Mouse (Mus musculus): ENCODE measurements around the gene G3bp1.

G3bp1 gene

DNA sequence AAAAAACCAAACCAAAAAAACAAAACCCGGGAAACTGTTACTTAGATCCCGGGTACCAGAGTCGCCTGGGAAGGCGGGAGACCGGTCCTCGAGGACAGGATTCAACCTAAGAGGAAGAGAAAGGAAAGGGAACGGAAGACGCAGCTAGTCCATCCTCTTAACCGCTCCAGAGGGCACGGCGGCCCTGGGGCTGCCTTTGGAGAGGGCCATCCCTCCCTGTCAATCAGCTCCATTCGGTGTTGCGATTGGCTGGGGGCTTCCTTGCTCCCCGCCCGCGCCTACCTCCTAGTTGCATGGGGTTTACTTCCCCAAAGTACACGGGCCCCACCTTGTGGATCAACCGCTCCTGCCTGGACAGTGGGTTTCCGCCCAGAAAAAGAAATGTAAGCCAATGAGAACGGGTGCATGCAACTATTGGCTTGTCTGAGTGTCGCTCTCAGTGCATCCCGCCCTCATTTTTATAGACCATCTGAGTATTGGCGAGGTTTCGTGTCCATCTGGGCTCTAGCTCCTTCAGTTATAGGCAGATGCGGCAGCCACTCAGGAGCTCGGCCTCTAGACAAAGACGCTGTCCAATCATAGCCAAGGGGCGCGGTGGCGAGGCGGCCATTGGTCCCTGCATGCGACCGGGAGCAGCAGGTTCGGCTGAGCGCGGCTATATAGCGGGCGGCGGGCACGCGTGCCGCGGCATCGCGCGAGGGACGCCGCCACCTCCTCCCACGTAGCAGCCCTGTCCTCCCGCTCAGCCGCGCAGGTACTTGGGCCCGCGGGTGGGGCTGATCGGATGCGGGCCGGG is at the start of gene G3bp1:
Gene G3bp1 (plus strand): TSS at position 638 of the 796 bp plus-strand sequence.
- peak; percentile 97 to 98 for DNase-seq

DNA sequence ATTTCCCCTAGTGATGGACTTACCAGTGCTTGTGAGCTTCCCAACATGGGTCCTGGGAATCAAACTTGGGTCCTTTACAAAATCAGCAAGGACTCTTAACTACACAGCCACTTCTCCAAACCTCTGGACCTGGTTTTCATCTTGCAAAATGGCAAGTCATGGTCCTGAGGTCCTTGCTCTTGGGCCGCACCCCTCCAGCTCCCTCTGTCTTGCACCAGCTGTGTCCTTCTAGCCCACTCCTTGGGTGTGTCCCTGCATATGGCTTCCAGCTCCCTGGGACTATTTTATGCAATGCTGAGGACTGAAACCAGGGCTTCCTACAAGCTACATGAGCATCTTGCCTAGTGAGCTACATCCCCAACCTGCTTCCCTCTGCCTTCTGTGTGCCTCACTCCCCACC is 46.5 kb upstream of the G3bp1 start, which contains the start of gene Sparc:
Gene Sparc (minus strand): TSS at position 206 of the 400 bp plus-strand sequence.
- no peak for DNase-seq

DNA sequence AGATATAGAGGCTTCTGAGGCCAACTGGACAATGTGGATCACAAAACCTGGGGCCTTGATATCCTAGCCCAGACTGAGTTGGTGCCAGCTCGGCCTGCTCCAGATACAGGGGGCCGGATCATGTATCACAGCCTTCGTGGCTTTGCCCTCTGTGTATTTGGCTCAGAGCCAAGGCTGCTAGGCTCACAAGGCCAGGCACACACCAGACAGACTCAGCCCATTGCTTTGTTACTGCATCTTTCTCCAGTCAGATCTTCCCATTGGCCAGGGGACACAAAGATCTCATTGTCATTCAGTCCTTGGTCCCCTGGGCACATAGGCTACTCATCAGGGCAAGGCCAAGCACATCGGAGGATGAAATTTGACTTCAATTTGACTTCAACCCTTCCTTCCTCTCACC is 45.7 kb upstream of the G3bp1 start:
- DNase-seq = no peak

DNA sequence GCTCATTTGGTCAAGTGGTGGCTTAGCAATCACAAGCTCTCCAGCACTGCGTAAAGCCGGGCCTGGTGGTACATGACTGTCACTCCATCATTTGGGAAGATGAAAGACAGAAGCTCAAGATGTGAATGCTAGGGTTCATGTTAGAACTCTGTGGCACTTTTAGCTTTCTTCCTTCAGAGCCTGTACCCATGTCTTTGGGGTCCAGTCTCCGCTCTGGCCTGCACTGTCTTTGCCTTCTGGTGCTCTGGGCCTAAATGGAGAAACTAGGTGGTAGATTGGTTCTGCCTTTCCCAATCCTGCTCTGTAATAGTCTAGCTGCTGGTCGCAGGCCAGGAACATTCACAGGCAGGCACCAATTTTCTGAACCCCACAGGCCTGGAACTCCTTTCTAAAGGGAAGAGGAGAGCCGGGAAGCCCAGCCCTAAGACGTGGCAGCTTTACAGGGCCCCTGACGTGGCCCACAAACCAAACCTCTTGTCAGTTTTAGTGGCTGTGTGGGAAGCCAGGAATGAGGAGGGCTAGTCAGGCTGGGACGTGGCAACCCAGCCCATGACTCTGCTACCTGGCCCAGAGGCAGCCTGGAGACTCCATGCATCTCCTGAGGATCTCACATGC is 44.6 kb upstream of the G3bp1 start:
- no peak for DNase-seq

DNA sequence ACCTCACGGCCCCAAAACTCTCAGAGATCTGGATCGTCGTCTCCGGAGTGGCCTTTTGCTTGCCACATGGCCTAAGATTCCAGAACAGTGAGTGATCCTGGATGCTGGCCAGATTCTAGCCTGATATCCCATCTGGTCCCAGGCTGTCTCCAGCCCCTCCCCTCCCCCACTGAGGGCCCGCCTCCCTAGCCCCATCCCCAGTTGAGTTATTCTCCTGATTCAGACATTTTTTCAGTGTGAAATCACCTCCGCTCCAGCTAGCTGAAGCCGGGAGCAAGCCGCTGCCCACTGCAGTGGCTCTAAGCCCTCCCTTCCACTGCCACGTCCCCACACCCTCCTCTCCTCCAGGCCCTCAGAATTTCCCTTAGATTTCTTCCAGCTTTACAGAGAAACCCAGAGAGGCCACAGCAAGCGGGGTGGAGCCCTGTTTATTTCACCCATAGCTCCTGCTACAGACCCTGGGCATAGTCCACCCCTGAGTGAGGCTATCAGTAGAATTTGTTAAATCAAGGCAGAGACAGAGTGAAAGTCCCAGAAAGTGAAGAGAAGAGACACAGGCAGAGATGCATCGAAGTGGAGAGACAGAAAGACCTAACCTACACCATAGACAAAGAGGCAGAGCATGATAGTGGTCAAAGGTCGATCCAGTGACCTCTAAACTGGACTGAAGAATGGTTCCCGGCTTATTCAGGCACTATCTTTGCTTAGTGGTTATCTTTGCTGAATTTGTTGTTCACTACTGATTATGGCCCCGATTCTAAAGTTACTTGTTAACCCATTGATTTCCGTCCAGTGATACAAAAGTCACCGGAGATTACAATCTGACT is 41.1 kb upstream of the G3bp1 start:
- no peak for DNase-seq

DNA sequence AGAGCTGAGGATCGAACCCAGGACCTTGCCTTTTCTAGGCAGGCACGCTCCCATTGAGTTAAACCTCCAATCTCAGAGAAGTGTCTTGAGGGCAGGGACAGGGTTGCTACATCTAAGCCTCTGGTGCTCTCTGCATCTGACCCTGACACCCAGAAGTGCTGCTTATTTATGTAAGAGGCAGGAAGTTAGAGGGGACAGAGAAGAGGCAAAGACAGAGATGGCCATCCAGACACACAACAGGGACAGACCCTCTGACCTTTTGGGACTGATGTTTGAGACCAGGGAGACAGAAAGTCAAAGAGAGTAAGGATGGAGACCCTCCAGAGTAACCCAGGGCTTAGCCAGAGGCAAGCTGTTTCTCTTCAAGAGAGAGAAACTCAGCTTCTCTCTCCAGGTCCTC is 39.5 kb upstream of the G3bp1 start:
- no peak for DNase-seq

DNA sequence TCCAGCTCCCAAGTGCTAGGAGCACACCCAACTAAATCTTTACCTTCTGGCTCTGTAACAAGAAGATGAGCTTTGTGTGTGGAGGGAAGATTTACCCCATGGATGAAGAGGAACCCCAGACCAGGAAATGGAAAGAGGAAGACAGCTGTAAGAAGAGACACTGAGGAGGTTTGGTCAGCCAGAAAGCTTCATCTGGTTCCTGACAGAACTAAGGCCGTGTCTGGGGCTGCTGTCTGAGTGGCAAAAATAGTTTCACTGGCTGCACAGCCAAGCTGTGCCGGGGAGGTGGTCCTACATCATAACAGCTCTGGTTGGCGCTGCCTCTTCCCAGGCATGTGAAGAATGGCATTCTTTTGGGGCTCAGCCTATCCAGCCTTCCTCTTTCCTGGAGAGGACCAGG is 36.5 kb upstream of the G3bp1 start:
- no peak for DNase-seq

DNA sequence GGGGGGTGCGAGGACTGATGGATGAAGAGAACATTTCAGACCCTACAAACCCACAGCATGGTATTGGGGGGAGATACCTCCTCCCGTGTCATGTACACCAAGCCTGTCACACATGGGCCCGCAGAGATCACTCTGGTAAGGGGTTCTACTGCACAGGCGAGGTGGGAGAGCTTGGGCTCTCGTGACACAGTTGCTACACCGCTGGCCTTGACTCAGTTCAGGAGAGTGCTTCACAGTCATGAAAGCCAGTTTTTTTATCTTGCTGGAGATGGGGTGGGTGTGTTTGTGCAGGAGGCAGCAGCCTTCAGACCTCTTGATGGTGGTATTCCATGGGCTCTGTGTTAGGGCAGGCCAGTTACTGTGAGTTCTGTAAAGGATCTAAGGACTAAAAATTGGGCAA is 33.4 kb upstream of the G3bp1 start:
- DNase-seq = no peak

DNA sequence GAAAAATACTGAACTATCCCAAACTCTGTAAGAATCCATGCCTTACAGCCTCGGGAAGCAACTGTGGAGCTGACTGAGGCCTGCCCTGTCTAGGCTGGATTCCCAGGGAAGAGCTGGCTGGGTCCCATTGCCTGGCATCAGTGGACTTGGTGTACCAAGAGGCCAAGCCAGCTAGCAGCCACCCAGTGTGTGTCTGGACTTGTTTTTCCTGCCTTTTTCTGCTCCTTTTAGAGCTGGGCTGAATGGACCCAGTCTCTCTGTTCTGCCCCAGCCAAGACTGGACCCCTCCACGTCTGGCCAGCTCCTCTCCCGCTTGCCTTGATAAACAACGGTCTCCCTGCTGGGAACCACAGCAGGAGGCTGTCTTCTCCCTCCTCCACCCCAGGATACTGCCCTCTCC is 31.5 kb upstream of the G3bp1 start:
- DNase-seq = no peak

DNA sequence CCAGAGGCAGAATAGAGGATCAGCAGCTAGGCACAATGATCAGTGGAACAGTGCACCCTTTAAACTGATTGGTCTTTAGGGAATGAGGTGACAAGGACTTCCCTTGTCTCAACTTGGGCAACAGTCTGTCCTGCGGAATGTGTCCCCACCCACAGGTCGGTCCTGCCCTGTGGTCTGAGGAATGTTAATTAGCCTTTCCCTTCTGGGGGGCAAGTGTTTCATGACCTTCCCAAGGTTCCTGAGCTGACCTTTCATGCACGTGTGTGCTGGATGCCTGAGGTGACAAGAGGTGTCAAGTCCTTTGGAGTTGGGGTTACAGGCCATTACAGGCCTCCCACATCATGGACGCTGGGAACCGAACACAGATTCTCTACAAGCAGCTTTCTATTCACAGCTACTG is 29.8 kb upstream of the G3bp1 start:
- DNase-seq = no peak

DNA sequence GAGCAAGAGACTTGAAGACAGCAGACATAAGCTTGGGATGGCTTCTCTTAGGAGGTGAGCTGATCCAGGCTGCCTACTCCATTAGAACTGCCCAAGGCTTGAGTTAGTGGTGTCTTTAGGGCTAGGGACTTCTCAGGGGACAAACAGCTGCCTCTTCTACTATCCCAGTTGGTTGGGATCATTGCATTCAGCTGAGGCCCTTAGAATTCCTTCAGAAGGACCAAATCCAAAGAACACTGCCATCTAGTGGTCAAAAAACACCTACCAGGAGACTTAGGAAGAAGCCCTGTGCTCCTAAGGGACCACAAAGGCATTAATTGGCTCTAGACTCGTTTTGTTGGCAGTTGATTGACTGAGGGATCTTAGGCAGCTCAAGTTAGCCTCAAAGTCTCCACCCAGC is 24.7 kb upstream of the G3bp1 start:
- DNase-seq = no peak

DNA sequence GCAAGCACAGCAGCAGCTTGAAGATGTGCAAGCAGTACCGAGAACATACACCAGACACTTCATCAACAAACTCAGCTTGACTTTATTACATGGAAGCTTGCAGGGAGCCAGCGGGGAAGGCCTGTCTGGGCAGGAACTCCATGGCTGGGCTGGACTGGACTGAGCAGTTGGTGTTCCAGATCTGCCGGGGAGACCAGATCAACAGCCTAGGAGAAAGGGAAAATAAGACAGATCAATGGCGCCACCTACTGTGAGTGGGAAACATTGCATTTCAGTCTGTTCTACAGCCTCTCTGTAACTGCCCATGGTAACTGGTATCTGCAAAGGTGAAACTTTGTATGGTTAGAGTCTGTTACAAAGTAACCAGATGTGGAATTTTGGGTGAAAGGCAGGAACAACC is 22.9 kb upstream of the G3bp1 start:
- peak in 1 of 2 experiments; percentile 62 for DNase-seq

DNA sequence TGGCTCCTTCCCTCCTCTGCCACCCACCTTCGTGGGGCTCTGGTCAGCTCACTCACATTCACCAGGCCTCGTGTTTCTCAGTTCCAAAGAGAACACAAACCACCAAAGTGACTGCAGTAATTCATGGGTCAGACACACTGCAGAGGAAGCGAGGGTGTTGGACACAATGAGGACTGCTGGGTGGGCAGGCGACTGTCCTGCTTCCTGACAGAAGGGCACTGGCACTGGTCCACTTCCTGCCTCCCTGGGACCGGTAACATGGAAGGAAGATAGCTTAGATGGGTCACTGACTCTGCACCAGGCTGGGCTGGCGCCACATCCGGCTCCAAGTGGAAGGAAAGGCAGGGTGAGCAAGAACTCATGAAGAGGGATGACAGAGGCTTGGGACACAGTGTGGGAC is 20.0 kb upstream of the G3bp1 start:
- DNase-seq = no peak

DNA sequence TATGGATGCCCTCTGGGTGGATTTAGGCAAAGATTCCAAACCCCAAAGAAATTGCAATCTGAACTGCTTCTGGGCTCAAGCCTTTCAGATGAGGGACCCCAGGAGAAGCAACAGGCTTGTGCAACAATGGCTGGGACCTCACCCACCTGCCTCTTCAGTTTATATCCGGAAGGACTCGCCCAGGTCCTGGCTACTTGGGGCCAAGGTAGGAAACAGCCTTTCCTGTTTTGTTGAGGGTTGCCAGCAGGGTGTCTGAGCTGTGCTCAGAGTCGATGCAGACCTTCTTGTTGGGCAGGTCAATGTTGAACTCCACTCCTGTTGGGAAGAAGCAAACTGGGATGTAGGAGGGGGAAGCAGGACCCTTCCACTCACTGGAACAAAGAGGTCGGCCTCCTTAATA is 19.2 kb upstream of the G3bp1 start:
- DNase-seq = no peak

DNA sequence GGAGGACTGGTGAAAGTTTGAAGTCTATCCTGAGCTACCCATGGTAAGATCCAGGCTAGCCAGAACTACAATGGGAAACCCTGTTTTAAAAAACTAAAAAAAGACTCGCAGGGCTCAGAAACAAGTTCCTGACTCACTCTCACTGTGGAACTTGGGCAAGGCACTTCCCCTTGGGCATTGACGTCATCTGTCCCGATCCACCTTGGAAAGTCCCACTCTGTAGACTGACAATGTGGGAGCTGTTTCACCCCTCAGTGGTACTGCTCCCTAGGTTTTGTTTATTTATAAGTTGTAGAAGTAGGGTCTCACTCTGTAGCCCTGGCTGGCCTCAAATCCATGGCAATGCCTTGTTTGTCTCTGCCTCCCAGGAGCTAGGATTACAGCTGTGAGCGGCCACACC is 15.8 kb upstream of the G3bp1 start:
- no peak for DNase-seq

DNA sequence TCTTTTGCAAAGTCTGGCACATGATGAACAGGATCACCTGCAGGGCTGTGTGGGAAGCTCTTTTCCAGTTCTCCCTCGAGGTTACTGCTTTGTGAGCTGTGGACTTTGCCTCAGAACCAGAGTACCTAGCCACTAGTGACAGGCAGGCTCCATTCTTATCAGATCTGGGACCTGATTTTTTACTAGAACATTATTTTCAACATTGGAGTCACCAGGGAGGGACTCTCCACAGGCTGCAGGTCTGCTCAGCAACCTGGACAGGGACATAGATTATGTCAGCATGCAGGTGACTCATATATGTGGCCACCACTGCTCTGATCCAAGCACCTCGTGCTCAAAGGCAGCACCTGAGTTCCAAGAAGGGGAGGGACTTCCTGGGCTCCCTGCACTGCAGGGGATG is 14.3 kb upstream of the G3bp1 start:
- no peak for DNase-seq

DNA sequence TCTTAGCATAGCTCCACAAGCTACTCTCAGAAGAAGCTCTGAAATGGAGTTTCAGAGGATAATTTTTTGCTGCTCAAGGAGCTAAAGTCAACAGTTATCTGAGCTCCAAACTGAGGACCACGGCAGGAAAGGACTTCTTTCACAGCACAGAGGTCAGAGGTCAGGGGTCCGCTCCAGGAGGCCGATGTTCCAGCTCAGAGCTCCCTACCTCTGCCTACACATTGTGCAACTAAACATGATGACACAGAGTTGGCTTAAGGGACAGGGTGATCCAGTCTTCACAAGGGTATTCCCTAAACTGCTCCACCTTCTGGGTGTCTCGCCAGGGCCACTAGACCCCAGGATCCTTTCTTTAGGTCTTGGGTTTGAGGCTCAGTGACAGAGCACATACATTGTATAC is 11.0 kb upstream of the G3bp1 start:
- no peak for DNase-seq

DNA sequence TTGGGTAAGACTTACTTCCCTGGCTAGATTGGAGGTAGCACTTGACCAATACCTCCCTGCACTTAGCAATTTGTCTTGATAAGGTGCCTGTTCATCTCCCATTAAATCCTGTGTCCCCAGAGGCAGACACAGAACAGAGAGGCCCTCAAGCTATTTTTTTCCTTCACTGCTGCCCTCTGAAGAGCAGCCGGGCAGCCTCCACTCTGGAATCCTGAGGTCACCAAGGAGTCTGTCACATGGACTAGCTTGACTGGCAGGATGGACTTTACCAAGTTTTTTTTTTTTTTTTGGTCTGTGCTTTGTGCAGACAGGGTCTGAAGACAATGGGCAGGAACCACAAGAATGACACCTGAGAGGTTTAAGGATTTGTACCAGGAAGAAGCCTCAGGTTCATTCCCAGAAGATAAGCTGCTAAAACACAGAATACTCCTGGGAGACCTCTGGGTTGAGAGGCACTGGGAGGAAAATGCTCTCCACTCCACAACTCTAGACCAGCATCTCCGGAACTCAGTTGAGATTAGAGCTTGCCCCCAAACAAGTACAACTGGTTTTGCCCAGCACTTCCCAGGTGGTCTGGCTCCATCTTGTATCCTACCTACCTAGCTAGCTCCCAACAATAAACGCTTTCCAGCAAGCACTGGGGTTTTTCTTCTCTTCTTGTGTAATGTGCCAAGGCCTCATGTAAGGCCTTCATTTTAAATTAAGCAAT is 9.5 kb upstream of the G3bp1 start:
- no peak for DNase-seq

DNA sequence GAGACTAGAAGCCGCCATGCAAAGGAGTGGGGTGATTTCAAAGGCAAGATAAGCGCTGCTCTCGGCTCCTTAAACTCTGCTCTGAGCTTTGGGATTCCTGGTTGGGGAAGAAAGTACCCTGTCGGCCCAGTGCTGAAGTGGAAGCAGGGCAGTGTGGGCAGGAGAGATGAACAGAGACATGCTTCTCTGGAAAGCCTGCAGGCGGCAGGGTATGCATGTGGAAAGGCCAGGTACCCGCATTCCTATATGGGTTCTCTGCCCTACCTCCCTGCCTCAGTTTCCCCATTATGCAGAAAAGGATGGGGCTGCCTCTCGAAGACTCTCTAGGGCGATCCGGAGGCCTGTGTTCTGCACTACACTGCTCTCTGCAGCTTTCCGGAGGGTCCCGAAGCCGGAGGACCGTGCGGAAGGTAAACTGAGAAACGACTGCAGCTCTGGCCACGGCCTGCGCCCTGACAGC is 8.9 kb upstream of the G3bp1 start:
- DNase-seq = no peak

DNA sequence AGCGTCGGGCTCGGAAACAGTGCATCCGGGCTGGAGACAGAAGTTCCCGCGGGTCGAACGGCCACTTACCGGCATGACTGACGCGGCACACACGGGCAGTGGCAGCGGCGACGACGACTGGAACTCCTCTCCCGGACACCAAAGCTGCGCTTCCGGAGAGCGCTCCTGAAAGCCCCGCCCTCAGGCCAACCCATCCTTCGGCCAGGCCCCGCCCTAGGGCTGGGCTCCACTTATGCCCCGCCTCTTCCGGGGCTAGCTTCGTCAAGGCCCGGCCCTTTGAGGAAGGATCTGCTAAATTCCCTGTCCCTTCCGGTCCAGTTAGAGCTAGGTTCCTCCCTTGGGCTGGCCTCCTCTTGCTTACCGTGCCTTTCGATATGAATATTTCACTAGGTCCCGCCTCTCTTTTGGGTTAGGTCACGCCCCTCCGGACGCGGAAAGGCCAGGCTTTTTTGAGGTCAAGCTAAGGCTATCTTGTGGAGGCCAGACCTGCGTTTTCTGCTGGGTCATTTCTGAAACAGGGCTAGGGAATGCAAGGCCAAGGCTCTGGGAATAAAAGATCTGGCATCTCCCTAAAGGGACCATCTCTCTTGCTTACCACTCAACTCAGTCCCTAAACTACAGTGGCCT is 8.4 kb upstream of the G3bp1 start, which contains the start of gene Atox1:
Gene Atox1 (minus strand): TSS at position 221 of the 627 bp plus-strand sequence.
- peak; percentile 88 to 90 for DNase-seq

DNA sequence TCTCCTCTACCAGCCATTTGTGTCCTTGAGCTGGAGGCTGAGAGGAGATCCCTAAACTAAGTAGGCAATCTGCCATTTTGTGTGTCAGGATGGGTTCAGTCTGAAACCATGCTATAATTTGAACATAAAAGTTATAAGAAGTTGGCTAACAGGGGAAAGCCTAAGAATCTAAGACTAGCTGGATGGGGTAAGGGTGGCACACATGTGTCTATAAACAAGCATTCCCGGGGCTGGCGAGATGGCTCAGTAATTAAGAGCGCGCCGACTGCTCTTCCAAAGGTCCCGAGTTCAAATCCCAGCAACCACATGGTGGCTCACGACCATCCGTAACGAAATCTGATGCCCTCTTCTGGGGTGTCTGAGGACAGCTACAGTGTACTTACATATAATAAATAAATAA is 7.3 kb upstream of the G3bp1 start:
- DNase-seq = no peak

DNA sequence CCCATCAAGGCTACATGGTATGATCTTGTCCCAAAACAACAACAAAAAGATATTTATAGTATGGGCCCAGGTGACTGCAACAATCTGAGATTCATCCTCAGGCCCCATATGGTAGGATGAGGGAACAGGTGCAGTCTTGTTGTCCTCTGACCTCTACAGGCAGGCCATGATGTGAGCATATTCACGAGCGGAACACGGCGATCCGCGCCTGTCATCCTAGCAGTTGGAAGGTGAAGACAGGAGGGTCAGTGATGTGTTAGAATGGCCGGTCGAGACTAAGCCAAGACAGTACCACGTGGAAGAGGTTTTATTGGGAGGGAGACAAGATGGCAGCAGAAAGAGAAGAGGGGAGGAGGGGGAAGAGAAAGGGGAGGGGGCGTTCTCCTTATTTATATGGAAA is 4.8 kb upstream of the G3bp1 start:
- no peak for DNase-seq
